Mouse (Mus musculus) thymus, postnatal 0 days (tissue): ENCODE results near the gene Mdga1. TPM values are rescaled to one million over a fixed set of nuclear protein-coding genes. Genes with fewer than 3 reads are reported as not detected.

Source experiments
- DNase-seq: peaks from one replicate; pipeline ENCODE4 v3.0.0-alpha.2; 2015; ENCODE audit warnings: low spot score
- polyA plus RNA-seq: library from polyadenylated mRNA; unstranded; fragments of >200 nt; fragmentation: Nextera tagmentation; extraction: Ambion mirVana; gene quantifications from 2 replicates; pipeline ENCODE4 v1.2.1, GENCODE M21; 2015

Mdga1 gene
- polyA plus RNA-seq, 1 experiment from 2014 or later: 2.6 TPM

GRCm38 (mm10) chr17:29887881-29888826 is 81.7 kb downstream of the Mdga1 start:
- no peak for DNase-seq

- DNase-seq: peak; percentile 27
These were observed 82.5 kb downstream of the Mdga1 start for GRCm38 (mm10) chr17:29887271-29887880.

- DNase-seq: no peak
These were observed 83.1 kb downstream of the Mdga1 start for GRCm38 (mm10) chr17:29886655-29887251.

- no peak for DNase-seq
These were observed 83.8 kb downstream of the Mdga1 start for GRCm38 (mm10) chr17:29886061-29886460.

- no peak for DNase-seq
These were observed 85.3 kb downstream of the Mdga1 start for GRCm38 (mm10) chr17:29884596-29884995.

GRCm38 (mm10) chr17:29883351-29883750 is 86.5 kb downstream of the Mdga1 start:
- DNase-seq: no peak

GRCm38 (mm10) chr17:29882885-29883284 is 87.0 kb downstream of the Mdga1 start:
- peak; percentile 73 for DNase-seq

GRCm38 (mm10) chr17:29880251-29880650 is 89.6 kb downstream of the Mdga1 start:
- no peak for DNase-seq

- no peak for DNase-seq
These were observed 90.9 kb downstream of the Mdga1 start for GRCm38 (mm10) chr17:29878990-29879389.

- DNase-seq: no peak
These were observed 95.7 kb downstream of the Mdga1 start for GRCm38 (mm10) chr17:29874082-29874679.

GRCm38 (mm10) chr17:29873580-29874015 is 96.3 kb downstream of the Mdga1 start:
- DNase-seq: no peak

GRCm38 (mm10) chr17:29870316-29870715 is 99.6 kb downstream of the Mdga1 start:
- DNase-seq: no peak

GRCm38 (mm10) chr17:29865914-29866313 is 104.0 kb downstream of the Mdga1 start:
- no peak for DNase-seq

GRCm38 (mm10) chr17:29864440-29864839 is 105.4 kb downstream of the Mdga1 start:
- no peak for DNase-seq

GRCm38 (mm10) chr17:29859788-29860283 is 110.1 kb downstream of the Mdga1 start:
- peak; percentile 24 for DNase-seq

GRCm38 (mm10) chr17:29858764-29859163 is 111.1 kb downstream of the Mdga1 start:
- DNase-seq: peak; percentile 58

- no peak for DNase-seq
These were observed 113.9 kb downstream of the Mdga1 start for GRCm38 (mm10) chr17:29855702-29856580.

GRCm38 (mm10) chr17:29854835-29855234 is 115.1 kb downstream of the Mdga1 start:
- DNase-seq: no peak

- DNase-seq: no peak
These were observed 115.5 kb downstream of the Mdga1 start for GRCm38 (mm10) chr17:29854388-29854787.

GRCm38 (mm10) chr17:29852846-29853486 is 116.9 kb downstream of the Mdga1 start:
- no peak for DNase-seq
